14 mouse cellular contexts compared by ENCODE assay signal in the genomic region with DNA sequence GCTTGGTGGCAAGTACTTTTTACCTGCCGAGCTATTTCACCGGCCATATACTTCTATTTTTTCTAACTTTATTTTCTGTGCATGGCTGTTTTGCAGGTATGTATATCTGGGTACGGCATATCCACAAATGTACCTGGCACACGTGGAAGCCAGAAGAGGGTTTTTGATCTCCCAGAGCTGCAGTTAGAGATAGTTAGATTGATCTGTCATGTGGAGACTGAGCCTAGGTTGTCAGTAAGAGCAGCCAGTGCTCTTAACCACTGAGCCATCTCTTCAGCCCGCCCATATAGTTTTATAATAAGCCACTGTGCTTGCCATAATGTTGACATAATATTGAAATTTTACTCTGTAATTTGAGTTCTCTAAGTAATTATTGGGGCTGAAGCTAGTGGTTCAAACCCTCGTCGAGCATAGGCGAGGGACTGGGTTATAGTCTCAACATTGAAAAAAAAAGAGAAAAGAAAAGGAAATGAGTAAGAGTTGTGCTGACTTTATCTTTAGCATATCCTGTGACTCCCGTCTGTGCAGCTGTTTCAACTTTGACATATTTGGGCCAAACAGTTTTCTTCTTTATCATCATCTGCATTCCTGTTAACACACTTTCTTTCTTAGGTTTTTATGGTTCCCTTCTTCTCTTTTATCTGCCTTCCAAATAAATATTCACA. TPM values are rescaled to one million over a fixed set of nuclear protein-coding genes. Genes with fewer than 3 reads are reported as not detected.
DNase-seq lines count a peak whose midpoint lies in the region; ATAC-seq lines count a peak whose summit lies in the region.
"Had no signal": no experiment of that assay in that cellular context is flagged by ENCODE, and none has a peak within 500 bp of the region (broad histone marks: within the 10 kb centered on the region; RNA-seq: fewer than 3 reads in every experiment).

No protein-coding gene starts in this region.

- ATAC-seq in liver, embryonic 11.5 days (replicated peaks; ENCODE audit: low FRiP score): no peak
- ATAC-seq in megakaryocyte-erythroid progenitor cell, adult 5-6 weeks (replicated peaks; ENCODE audit: low FRiP score, low TSS enrichment, poor library complexity, severe bottlenecking): peak; percentile 58
- ATAC-seq: intestine, embryonic 15.5 days had no signal

- no peaks in the 10 kb centered on the region for H3K36me3 ChIP-seq in liver, embryonic 11.5 days (ENCODE audit: control insufficient read depth, insufficient read depth, low read length)
- H3K36me3 ChIP-seq: embryonic facial prominence, embryonic 10.5 days; forebrain, embryonic 10.5 days; intestine, embryonic 15.5 days; neural tube, embryonic 15.5 days had no signal

- peaks cover 14% of the 10 kb centered on the region for H3K4me1 ChIP-seq in liver, embryonic 11.5 days (replicated peaks; ENCODE audit: control insufficient read depth, insufficient read depth, low read length)
- H3K4me1 ChIP-seq: embryonic facial prominence, embryonic 10.5 days; forebrain, embryonic 10.5 days; neural tube, embryonic 15.5 days had no signal

- no peak overlapping the region for H3K27ac ChIP-seq in liver, embryonic 11.5 days (ENCODE audit: low read depth, low read length)
- H3K27ac ChIP-seq: embryonic facial prominence, embryonic 10.5 days; forebrain, embryonic 10.5 days; intestine, embryonic 15.5 days; neural tube, embryonic 15.5 days had no signal

- no peak overlapping the region for H3K4me3 ChIP-seq in liver, embryonic 11.5 days (ENCODE audit: low read depth, low read length)
- H3K4me3 ChIP-seq: embryonic facial prominence, embryonic 10.5 days; forebrain, embryonic 10.5 days; intestine, embryonic 15.5 days; neural tube, embryonic 15.5 days had no signal

- H3K4me2 ChIP-seq in liver, embryonic 11.5 days: peak overlapping the region; percentile 35
- H3K4me2 ChIP-seq: intestine, embryonic 15.5 days; neural tube, embryonic 15.5 days had no signal

- no peaks in the 10 kb centered on the region for H3K9me3 ChIP-seq in liver, embryonic 11.5 days (ENCODE audit: control insufficient read depth, low read length)
- H3K9me3 ChIP-seq: embryonic facial prominence, embryonic 10.5 days; forebrain, embryonic 10.5 days; intestine, embryonic 15.5 days; neural tube, embryonic 15.5 days had no signal

- 46% methylated on average over 9 of the region's 9 CpGs for WGBS in liver, embryonic 11.5 days

- no peak for DNase-seq in liver, embryonic 11.5 days (ENCODE audit: low spot score)
- no peak for DNase-seq in liver
- peak; percentile 34 for DNase-seq in CD4-positive, CD25-positive, alpha-beta regulatory T cell, adult 2 months (ENCODE audit: low read depth, low spot score)
- DNase-seq in c-Kit-positive CD71-positive TER-119-positive erythroid progenitor cells, embryonic 14.5 days (ENCODE audit: low spot score): peak; percentile 9
- no peak for DNase-seq in yolk sac, embryonic 10.5 days (ENCODE audit: low spot score)
- no peak for DNase-seq in urinary bladder, postnatal 14 days (ENCODE audit: low spot score)
- DNase-seq: cerebellum, adult 8-10 months; kidney, postnatal 10 days; right cerebral cortex, adult 18-20 months had no signal

- H3K27me3 ChIP-seq in liver, embryonic 11.5 days (replicated peaks; ENCODE audit: control insufficient read depth, insufficient read depth, low read length): no peaks in the 10 kb centered on the region
- H3K27me3 ChIP-seq: intestine, embryonic 15.5 days; neural tube, embryonic 15.5 days had no signal

- H3K9ac ChIP-seq in liver, embryonic 11.5 days (ENCODE audit: low read depth, low read length): no peak overlapping the region
- H3K9ac ChIP-seq: intestine, embryonic 15.5 days; neural tube, embryonic 15.5 days had no signal

RNA-seq across cellular contexts. Expression of a gene that starts 19.8 kb away (rescaled TPM):
- polyA plus RNA-seq in liver, embryonic 11.5 days (2014; fragmentation: Nextera tagmentation; extraction: Ambion mirVana): 24.4 and 26.8 TPM in 2 replicates
- total RNA-seq in megakaryocyte-erythroid progenitor cell, adult 5-6 weeks (2014; fragmentation: Nextera tagmentation): 30.8 and 43.8 TPM in 2 replicates
- total RNA-seq in megakaryocyte-erythroid progenitor cell, adult 5-6 weeks (2017): 23.7 and 44.3 TPM in 2 replicates

RNA-seq across cellular contexts. Expression of a gene that starts 32.5 kb away (rescaled TPM):
- 29.3 and 33.2 TPM in 2 replicates for polyA plus RNA-seq in liver, embryonic 11.5 days (2014; fragmentation: Nextera tagmentation; extraction: Ambion mirVana)
- total RNA-seq in megakaryocyte-erythroid progenitor cell, adult 5-6 weeks (2014; fragmentation: Nextera tagmentation): 21.0 and 21.7 TPM in 2 replicates
- 10.4 and 22.4 TPM in 2 replicates for total RNA-seq in megakaryocyte-erythroid progenitor cell, adult 5-6 weeks (2017)

Comparison
In these comparisons a context has a peak if more than half of its experiments do, and no peak if none do; other contexts are left out.
1. DNase-seq: peak in CD4-positive, CD25-positive, alpha-beta regulatory T cell, adult 2 months (single experiment) and c-Kit-positive CD71-positive TER-119-positive erythroid progenitor cells, embryonic 14.5 days (single experiment); none in liver, embryonic 11.5 days (single experiment), liver (single experiment), yolk sac, embryonic 10.5 days (single experiment) and urinary bladder, postnatal 14 days (single experiment).